Mouse (Mus musculus) olfactory bulb, adult 2 months (tissue): ENCODE data around the gene Fam171a1.

Source experiments
- CTCF ChIP-seq: fragments of 200-500 bp; IDR thresholded peaks from 2 replicates; pipeline ENCODE4 v1.5.1; 2012; ENCODE audit warnings: low read depth, mild to moderate bottlenecking, low read length, moderate library complexity; ENCODE audit not compliant: insufficient read depth
- POLR2A ChIP-seq: fragments of 200-500 bp; IDR thresholded peaks from 2 replicates; pipeline ENCODE4 v1.6.1; 2012; ENCODE audit warnings: mild to moderate bottlenecking, low read depth, low read length, moderate library complexity; ENCODE audit not compliant: insufficient read depth

DNA sequence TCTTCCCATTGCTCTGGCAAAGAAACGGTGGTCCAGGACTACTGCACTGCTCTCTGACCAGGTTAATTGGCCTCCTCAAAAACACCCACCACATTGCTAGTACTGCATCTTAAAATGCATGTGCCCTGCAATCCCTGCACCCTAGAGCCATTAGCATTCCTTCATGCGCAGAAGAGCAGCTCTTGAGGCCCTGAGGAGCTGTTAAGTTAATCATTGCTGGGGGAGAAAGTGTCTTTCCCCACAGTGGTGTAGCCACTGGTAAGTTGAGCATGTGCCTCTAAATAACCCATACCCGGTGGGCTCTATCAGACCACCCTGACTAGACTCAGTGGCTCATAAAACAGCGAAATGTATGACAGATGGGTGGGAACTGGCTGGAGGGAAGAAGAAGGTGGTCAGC, 66.5 kb downstream of the Fam171a1 start:
- TF ChIP-seq CTCF (no peak), POLR2A (no peak)
